Mouse (Mus musculus): Measurements from ENCODE around the gene Alyref2.
A peak's percentile ranks its signal among the peaks of the same experiment; 100 is the strongest.

DNA sequence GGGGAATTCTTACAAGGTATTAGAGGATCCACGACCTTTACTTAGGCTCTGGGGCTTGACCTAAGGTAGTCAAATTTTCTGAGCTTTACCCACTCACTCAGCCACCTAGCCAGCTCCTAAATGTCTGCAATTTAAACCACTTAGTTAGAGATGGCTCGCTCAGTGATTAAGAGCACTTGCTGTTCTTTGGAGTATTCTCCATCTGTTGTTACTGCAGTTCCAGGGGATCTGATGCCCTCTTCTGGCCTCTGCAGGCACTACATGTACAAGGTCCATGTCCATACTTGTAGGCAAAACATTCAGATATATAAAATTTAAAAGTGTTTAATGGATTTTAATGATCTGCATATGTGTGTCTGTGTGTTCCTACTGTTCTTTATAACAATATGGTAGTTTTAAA, 24.3 kb upstream of the Alyref2 start:
- TF ChIP-seq POLR2A (IDR thresholded peaks at IDR 0.05; ENCODE audit: low read depth, low read length) (no peak), CTCF (conservative IDR thresholded peaks at IDR 0.05; ENCODE audit: insufficient read depth, insufficient read length, low read depth, low read length) (peak; percentile 82)

All from kidney, adult 2 months (tissue).